Mouse (Mus musculus): ENCODE data around the gene Neurod2. TPM values are rescaled to one million over a fixed set of nuclear protein-coding genes. Genes with fewer than 3 reads are reported as not detected.

Gene Neurod2
- polyA plus RNA-seq, 1 experiment from 2014 or later, result not detected

DNA sequence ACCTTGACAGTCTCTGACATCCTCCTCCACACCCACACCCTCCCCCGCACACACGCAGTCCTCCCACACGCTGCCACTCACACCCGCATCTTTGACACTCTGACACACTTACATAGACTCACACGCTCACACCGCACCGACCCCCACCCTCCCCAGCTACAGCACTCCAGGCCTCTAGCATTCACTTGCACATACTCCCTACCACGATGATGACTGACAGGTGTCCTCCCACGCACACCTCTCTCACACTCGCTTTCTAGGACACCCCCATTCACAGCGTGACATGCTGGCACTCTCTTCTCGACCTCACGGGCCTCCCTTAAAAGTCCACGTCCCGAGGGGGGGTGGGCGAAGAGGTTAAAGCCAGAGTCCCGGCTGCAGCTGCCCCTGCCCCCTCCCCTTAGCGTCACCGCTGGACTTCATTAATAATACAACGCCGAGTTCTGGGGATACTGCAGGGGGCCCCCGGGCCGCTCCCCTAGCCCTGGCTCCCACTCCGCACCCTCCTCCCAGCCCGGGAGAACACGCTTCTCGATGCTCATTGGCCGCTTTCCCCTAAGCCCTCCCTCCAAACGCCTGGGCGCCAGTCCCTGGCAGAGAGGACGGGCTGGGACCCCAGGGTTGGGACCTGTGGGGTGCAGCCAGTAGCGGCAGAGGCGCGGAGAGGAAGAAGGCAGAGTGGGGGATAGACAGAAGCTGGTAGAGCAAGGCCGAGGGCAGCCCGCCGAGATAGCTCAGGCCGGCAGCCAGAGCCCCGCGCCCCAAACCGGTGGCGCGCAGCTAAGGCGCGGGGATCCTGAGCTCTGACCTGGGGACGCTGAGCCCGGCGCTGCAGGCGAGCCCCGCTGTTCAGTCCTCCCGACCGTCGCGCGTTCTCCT, 18.9 kb upstream of the Neurod2 start, which contains the start of gene Ppp1r1b:
Gene Ppp1r1b, plus strand, starts transcription at position 322 of the 879 bp plus-strand sequence.
- WGBS, result under 1% methylated on average over 55 of the region's 55 CpGs
- no peak for TF ChIP-seq CTCF (IDR thresholded peaks at IDR 0.05; ENCODE audit: low read depth)
- ATAC-seq (replicated peaks; ENCODE audit: low FRiP score, low read depth) (peak; percentile 33; the same call in 1 of the 2 replicates), DNase-seq (ENCODE audit: low spot score) (peak; percentile 57)
- H3K4me3 ChIP-seq (replicated peaks; ENCODE audit: low read depth, low read length), result peak within 1 kb of the TSS; percentile 42
- no peak within 1 kb of the TSS for H3K27ac ChIP-seq
- H3K9me3 ChIP-seq (replicated peaks; ENCODE audit: low read length), result no peaks in the 10 kb centered on the region
- H3K9ac ChIP-seq (ENCODE audit: low read depth, low read length), result peak within 1 kb of the TSS; percentile 55
- H3K4me1 ChIP-seq (replicated peaks; ENCODE audit: insufficient read depth, low read length), result peaks cover 9% of the 10 kb centered on the region; the same call in 1 of the 2 replicates
- peak within 1 kb of the TSS; percentile 93 for H3K4me2 ChIP-seq (ENCODE audit: low read length)
- peaks cover 37% of the 10 kb centered on the region for H3K27me3 ChIP-seq (ENCODE audit: insufficient read depth, low read length)
- H3K36me3 ChIP-seq (ENCODE audit: insufficient read depth, low read length), result no peaks in the 10 kb centered on the region

GRCm38 (mm10) chr11:98347385-98348082, 18.1 kb upstream of the Neurod2 start:
- Histone ChIP-seq H3K4me2 (ENCODE audit: low read length) (peak overlapping the region; percentile 93; the same call in 1 of the 2 replicates), H3K4me1 (replicated peaks; ENCODE audit: insufficient read depth, low read length) (peaks cover 9% of the 10 kb centered on the region; the same call in 1 of the 2 replicates), H3K36me3 (ENCODE audit: insufficient read depth, low read length) (no peaks in the 10 kb centered on the region), H3K27ac (no peak overlapping the region), H3K4me3 (replicated peaks; ENCODE audit: low read depth, low read length) (no peak overlapping the region), H3K27me3 (ENCODE audit: insufficient read depth, low read length) (peaks cover 37% of the 10 kb centered on the region), H3K9me3 (replicated peaks; ENCODE audit: low read length) (no peaks in the 10 kb centered on the region), H3K9ac (ENCODE audit: low read depth, low read length) (no peak overlapping the region)
- DNase-seq (ENCODE audit: low spot score) (no peak), ATAC-seq (replicated peaks; ENCODE audit: low FRiP score, low read depth) (no peak)
- 13% methylated on average over 10 of the region's 12 CpGs for WGBS
- TF ChIP-seq CTCF (IDR thresholded peaks at IDR 0.05; ENCODE audit: low read depth), result no peak

- ATAC-seq (replicated peaks; ENCODE audit: low FRiP score, low read depth) (no peak), DNase-seq (ENCODE audit: low spot score) (no peak)
- no peaks in the 10 kb centered on the region for H3K9me3 ChIP-seq (replicated peaks; ENCODE audit: low read length)
- H3K4me2 ChIP-seq (ENCODE audit: low read length), result no peak overlapping the region
- WGBS, result 12% methylated on average over 9 of the region's 9 CpGs
- H3K4me1 ChIP-seq (replicated peaks; ENCODE audit: insufficient read depth, low read length), result peaks cover 16% of the 10 kb centered on the region; the same call in 1 of the 2 replicates
- no peak overlapping the region for H3K4me3 ChIP-seq (replicated peaks; ENCODE audit: low read depth, low read length)
- peaks cover 36% of the 10 kb centered on the region for H3K27me3 ChIP-seq (ENCODE audit: insufficient read depth, low read length)
- no peak overlapping the region for H3K9ac ChIP-seq (ENCODE audit: low read depth, low read length)
- no peak for TF ChIP-seq CTCF (IDR thresholded peaks at IDR 0.05; ENCODE audit: low read depth)
- H3K36me3 ChIP-seq (ENCODE audit: insufficient read depth, low read length), result no peaks in the 10 kb centered on the region
- H3K27ac ChIP-seq, result no peak overlapping the region
Observed at GRCm38 (mm10) chr11:98346168-98346567, 16.7 kb upstream of the Neurod2 start.

- 2% methylated on average over 14 of the region's 14 CpGs for WGBS
Observed at GRCm38 (mm10) chr11:98345253-98345652, 15.8 kb upstream of the Neurod2 start.

GRCm38 (mm10) chr11:98342000-98342945, 12.8 kb upstream of the Neurod2 start:
- TF ChIP-seq CTCF (IDR thresholded peaks at IDR 0.05; ENCODE audit: low read depth), result peak; percentile 100
- Histone ChIP-seq H3K4me2 (ENCODE audit: low read length) (peak overlapping the region; percentile 71), H3K4me3 (replicated peaks; ENCODE audit: low read depth, low read length) (peak overlapping the region; percentile 25), H3K9ac (ENCODE audit: low read depth, low read length) (peak overlapping the region; percentile 39), H3K27me3 (ENCODE audit: insufficient read depth, low read length) (peaks cover 38% of the 10 kb centered on the region), H3K4me1 (replicated peaks; ENCODE audit: insufficient read depth, low read length) (peaks cover 13% of the 10 kb centered on the region; the same call in 1 of the 2 replicates), H3K9me3 (replicated peaks; ENCODE audit: low read length) (no peaks in the 10 kb centered on the region), H3K36me3 (ENCODE audit: insufficient read depth, low read length) (no peaks in the 10 kb centered on the region), H3K27ac (peak overlapping the region; percentile 71)
- DNase-seq (ENCODE audit: low spot score) (peak; percentile 91), ATAC-seq (replicated peaks; ENCODE audit: low FRiP score, low read depth) (peak; percentile 69)
- WGBS, result 1% methylated on average over 29 of the region's 29 CpGs

More at GRCm38 (mm10) chr11:98345253-98345652, 15.8 kb upstream of the Neurod2 start:
- TF ChIP-seq CTCF (IDR thresholded peaks at IDR 0.05; ENCODE audit: low read depth), result peak; percentile 83
- H3K9me3 ChIP-seq (replicated peaks; ENCODE audit: low read length), result no peaks in the 10 kb centered on the region
- no peak overlapping the region for H3K9ac ChIP-seq (ENCODE audit: low read depth, low read length)
- ATAC-seq (replicated peaks; ENCODE audit: low FRiP score, low read depth) (no peak), DNase-seq (ENCODE audit: low spot score) (peak; percentile 71)
- H3K4me3 ChIP-seq (replicated peaks; ENCODE audit: low read depth, low read length), result no peak overlapping the region
- no peak overlapping the region for H3K27ac ChIP-seq
- H3K36me3 ChIP-seq (ENCODE audit: insufficient read depth, low read length), result no peaks in the 10 kb centered on the region
- peaks cover 16% of the 10 kb centered on the region; the same call in 1 of the 2 replicates for H3K4me1 ChIP-seq (replicated peaks; ENCODE audit: insufficient read depth, low read length)
- peak overlapping the region; percentile 42 for H3K4me2 ChIP-seq (ENCODE audit: low read length)
- peaks cover 33% of the 10 kb centered on the region for H3K27me3 ChIP-seq (ENCODE audit: insufficient read depth, low read length)
